Comparison of ENCODE assay signal across 15 mouse cellular contexts in genomic region chr14:106608341-106608927, GRCm38 (mm10).
DNase-seq lines count a peak whose midpoint lies in the region; ATAC-seq and TF ChIP-seq lines count a peak whose summit lies in the region.
"Had no signal": no experiment of that assay in that cellular context is flagged by ENCODE, and none has a peak within 500 bp of the region (broad histone marks: within the 10 kb centered on the region; RNA-seq: fewer than 3 reads in every experiment).

No protein-coding gene starts in this region.

- H3K27me3 ChIP-seq in forebrain, embryonic 11.5 days (ENCODE audit: control insufficient read depth, insufficient read depth, low read length), result no peaks in the 10 kb centered on the region
- H3K27me3 ChIP-seq in forebrain, embryonic 10.5 days (ENCODE audit: poor library complexity, severe bottlenecking), result no peaks in the 10 kb centered on the region
- H3K27me3 ChIP-seq in hindbrain, embryonic 13.5 days, result no peaks in the 10 kb centered on the region
- no peaks in the 10 kb centered on the region for H3K27me3 ChIP-seq in midbrain, postnatal 0 days (ENCODE audit: insufficient read depth, low read length)
- H3K27me3 ChIP-seq in limb, embryonic 10.5 days (ENCODE audit: low read depth, poor library complexity, severe bottlenecking), result no peaks in the 10 kb centered on the region
- H3K27me3 ChIP-seq in intestine, postnatal 0 days (replicated peaks; ENCODE audit: control insufficient read depth, insufficient read depth, low read length), result no peaks in the 10 kb centered on the region
- H3K27me3 ChIP-seq: embryonic facial prominence, embryonic 15.5 days; heart, embryonic 15.5 days; limb, embryonic 12.5 days had no signal

- no peak overlapping the region for H3K27ac ChIP-seq in forebrain, embryonic 11.5 days (ENCODE audit: low read depth, low read length)
- H3K27ac ChIP-seq in forebrain, embryonic 10.5 days, result no peak overlapping the region
- H3K27ac ChIP-seq in hindbrain, embryonic 13.5 days, result peak overlapping the region; percentile 60; the same call in 1 of the 2 replicates
- no peak overlapping the region for H3K27ac ChIP-seq in midbrain, postnatal 0 days (ENCODE audit: low read depth, low read length)
- H3K27ac ChIP-seq in limb, embryonic 10.5 days, result no peak overlapping the region
- H3K27ac ChIP-seq in intestine, postnatal 0 days (ENCODE audit: low read depth, low read length), result no peak overlapping the region
- H3K27ac ChIP-seq: embryonic facial prominence, embryonic 15.5 days; heart, embryonic 15.5 days; limb, embryonic 12.5 days had no signal

- H3K4me1 ChIP-seq in forebrain, embryonic 11.5 days (replicated peaks; ENCODE audit: control insufficient read depth, insufficient read depth, low read length), result peaks cover 9% of the 10 kb centered on the region
- peaks cover 13% of the 10 kb centered on the region for H3K4me1 ChIP-seq in forebrain, embryonic 10.5 days
- peaks cover 12% of the 10 kb centered on the region for H3K4me1 ChIP-seq in hindbrain, embryonic 13.5 days (replicated peaks)
- no peaks in the 10 kb centered on the region for H3K4me1 ChIP-seq in midbrain, postnatal 0 days (ENCODE audit: insufficient read depth, low read length)
- no peaks in the 10 kb centered on the region for H3K4me1 ChIP-seq in limb, embryonic 10.5 days
- no peaks in the 10 kb centered on the region for H3K4me1 ChIP-seq in intestine, postnatal 0 days (replicated peaks; ENCODE audit: control insufficient read depth, insufficient read depth, low read length)
- H3K4me1 ChIP-seq: embryonic facial prominence, embryonic 15.5 days; heart, embryonic 15.5 days; limb, embryonic 12.5 days had no signal

- ATAC-seq in forebrain, embryonic 11.5 days (replicated peaks; ENCODE audit: low FRiP score), result peak; percentile 34; the same call in 1 of the 2 replicates
- ATAC-seq in hindbrain, embryonic 13.5 days (ENCODE audit: low FRiP score), result peak; percentile 21; the same call in 1 of the 2 replicates
- ATAC-seq in midbrain, postnatal 0 days (ENCODE audit: low FRiP score), result no peak
- no peak for ATAC-seq in intestine, postnatal 0 days
- ATAC-seq: intestine, embryonic 16.5 days had no signal

- WGBS in forebrain, embryonic 11.5 days, result 16% methylated on average over 7 of the region's 7 CpGs
- WGBS in forebrain, embryonic 10.5 days, result 39% methylated on average over 7 of the region's 7 CpGs
- 12% methylated on average over 7 of the region's 7 CpGs for WGBS in hindbrain, embryonic 13.5 days
- 8% methylated on average over 7 of the region's 7 CpGs for WGBS in midbrain, postnatal 0 days
- 82% methylated on average over 7 of the region's 7 CpGs for WGBS in limb, embryonic 10.5 days
- WGBS in intestine, postnatal 0 days, result 52% methylated on average over 7 of the region's 7 CpGs

- DNase-seq in forebrain, embryonic 11.5 days (ENCODE audit: low spot score), result no peak
- no peak for DNase-seq in forebrain, embryonic 10.5 days (ENCODE audit: extremely low spot score, low spot score)
- peak; percentile 76 for DNase-seq in brain, embryonic 14.5 days (ENCODE audit: low read depth)
- DNase-seq in midbrain, postnatal 0 days (ENCODE audit: low spot score), result peak; percentile 31
- no peak for DNase-seq in limb, embryonic 10.5 days (ENCODE audit: low spot score)
- no peak for DNase-seq in cerebellum, postnatal 36 days
- DNase-seq: kidney, postnatal 10 days; lung, postnatal 36 days; thymus, postnatal 36 days had no signal

- H3K36me3 ChIP-seq in forebrain, embryonic 11.5 days (ENCODE audit: control insufficient read depth, insufficient read depth, low read length), result no peaks in the 10 kb centered on the region
- H3K36me3 ChIP-seq in forebrain, embryonic 10.5 days (replicated peaks), result no peaks in the 10 kb centered on the region
- H3K36me3 ChIP-seq in hindbrain, embryonic 13.5 days, result no peaks in the 10 kb centered on the region
- H3K36me3 ChIP-seq in midbrain, postnatal 0 days (ENCODE audit: insufficient read depth, low read length), result no peaks in the 10 kb centered on the region
- no peaks in the 10 kb centered on the region for H3K36me3 ChIP-seq in limb, embryonic 10.5 days
- H3K36me3 ChIP-seq in intestine, postnatal 0 days (ENCODE audit: control insufficient read depth, insufficient read depth), result no peaks in the 10 kb centered on the region
- H3K36me3 ChIP-seq: embryonic facial prominence, embryonic 15.5 days; heart, embryonic 15.5 days; limb, embryonic 12.5 days had no signal

- H3K9ac ChIP-seq in forebrain, embryonic 11.5 days (ENCODE audit: low read length), result no peak overlapping the region
- H3K9ac ChIP-seq in hindbrain, embryonic 13.5 days, result no peak overlapping the region
- H3K9ac ChIP-seq in midbrain, postnatal 0 days (replicated peaks; ENCODE audit: low read length, poor library complexity, severe bottlenecking), result no peak overlapping the region
- no peak overlapping the region for H3K9ac ChIP-seq in intestine, postnatal 0 days (ENCODE audit: low read depth, low read length)
- H3K9ac ChIP-seq: embryonic facial prominence, embryonic 15.5 days; heart, embryonic 15.5 days; limb, embryonic 12.5 days had no signal

- no peak for TF ChIP-seq POLR2A in brain, embryonic 14.5 days (IDR thresholded peaks at IDR 0.05; ENCODE audit: borderline replicate concordance, extremely low read depth, insufficient read depth, insufficient read length, poor library complexity, severe bottlenecking)

- peak overlapping the region; percentile 24; the same call in 1 of the 2 replicates for H3K4me2 ChIP-seq in forebrain, embryonic 11.5 days (ENCODE audit: low read depth, low read length, severe bottlenecking)
- peak overlapping the region; percentile 27 for H3K4me2 ChIP-seq in hindbrain, embryonic 13.5 days
- peak overlapping the region; percentile 26 for H3K4me2 ChIP-seq in midbrain, postnatal 0 days (ENCODE audit: low read depth, low read length, poor library complexity, severe bottlenecking)
- H3K4me2 ChIP-seq in intestine, postnatal 0 days (replicated peaks; ENCODE audit: low read depth), result no peak overlapping the region
- H3K4me2 ChIP-seq: embryonic facial prominence, embryonic 15.5 days; heart, embryonic 15.5 days; limb, embryonic 12.5 days had no signal

- H3K4me3 ChIP-seq in forebrain, embryonic 11.5 days (ENCODE audit: low read depth, low read length), result no peak overlapping the region
- H3K4me3 ChIP-seq in forebrain, embryonic 10.5 days, result no peak overlapping the region
- no peak overlapping the region for H3K4me3 ChIP-seq in hindbrain, embryonic 13.5 days
- no peak overlapping the region for H3K4me3 ChIP-seq in midbrain, postnatal 0 days (ENCODE audit: low read depth, low read length)
- no peak overlapping the region for H3K4me3 ChIP-seq in limb, embryonic 10.5 days
- H3K4me3 ChIP-seq in intestine, postnatal 0 days (ENCODE audit: low read depth, low read length), result no peak overlapping the region
- H3K4me3 ChIP-seq: embryonic facial prominence, embryonic 15.5 days; heart, embryonic 15.5 days; limb, embryonic 12.5 days had no signal

- no peak for TF ChIP-seq CTCF in brain, embryonic 14.5 days (IDR thresholded peaks at IDR 0.05; ENCODE audit: borderline replicate concordance, extremely low read depth, insufficient read depth, insufficient read length)
- TF ChIP-seq CTCF in midbrain, postnatal 0 days (IDR thresholded peaks at IDR 0.05), result no peak
- TF ChIP-seq CTCF in intestine, postnatal 0 days (IDR thresholded peaks at IDR 0.05; ENCODE audit: low read depth), result no peak

- H3K9me3 ChIP-seq in forebrain, embryonic 11.5 days (ENCODE audit: control insufficient read depth, low read length), result no peaks in the 10 kb centered on the region
- H3K9me3 ChIP-seq in forebrain, embryonic 10.5 days, result no peaks in the 10 kb centered on the region
- H3K9me3 ChIP-seq in hindbrain, embryonic 13.5 days, result no peaks in the 10 kb centered on the region
- no peaks in the 10 kb centered on the region for H3K9me3 ChIP-seq in midbrain, postnatal 0 days (ENCODE audit: low read length)
- H3K9me3 ChIP-seq in limb, embryonic 10.5 days (replicated peaks), result no peaks in the 10 kb centered on the region
- H3K9me3 ChIP-seq in intestine, postnatal 0 days (ENCODE audit: control insufficient read depth), result no peaks in the 10 kb centered on the region
- H3K9me3 ChIP-seq: embryonic facial prominence, embryonic 15.5 days; heart, embryonic 15.5 days; limb, embryonic 12.5 days had no signal

Comparison
In these comparisons a context has a peak if more than half of its experiments do, and no peak if none do; other contexts are left out.
1. ATAC-seq: peak in forebrain, embryonic 11.5 days (single experiment) and hindbrain, embryonic 13.5 days (single experiment); none in midbrain, postnatal 0 days (single experiment) and intestine, postnatal 0 days (single experiment).
2. DNase-seq: peak in brain, embryonic 14.5 days (single experiment) and midbrain, postnatal 0 days (single experiment); none in forebrain, embryonic 11.5 days (single experiment), forebrain, embryonic 10.5 days (single experiment), limb, embryonic 10.5 days (single experiment) and cerebellum, postnatal 36 days (0 of 2).